Mouse (Mus musculus) forebrain, embryonic 13.5 days (tissue): ENCODE results near the gene Meioc. TPM values are rescaled to one million over a fixed set of nuclear protein-coding genes. Genes with fewer than 3 reads are reported as not detected.

ENCODE experiments used
- ATAC-seq: fragments of 200-750 bp; cut with Nextera tagmentation; 2 replicates; pipeline ENCODE4 v1.8.0; 2017
- H3K27ac ChIP-seq: fragments of 300-500 bp; sonication (generic); 2 replicates; pipeline ENCODE4 v1.5.1; 2015; ENCODE audit warnings: inconsistent platforms, mild to moderate bottlenecking, moderate library complexity
- H3K27me3 ChIP-seq: fragments of 300-500 bp; sonication (generic); 2 replicates; pipeline ENCODE4 v1.6.1; 2015; ENCODE audit warnings: mild to moderate bottlenecking, inconsistent platforms
- H3K36me3 ChIP-seq: fragments of 300-500 bp; sonication (generic); 2 replicates; pipeline ENCODE4 v1.6.1; 2015; ENCODE audit warnings: mild to moderate bottlenecking, inconsistent platforms; ENCODE audit not compliant: poor library complexity, severe bottlenecking
- H3K4me1 ChIP-seq: fragments of 300-500 bp; sonication (generic); 2 replicates; pipeline ENCODE4 v1.6.1; 2015; ENCODE audit warnings: inconsistent platforms
- H3K4me2 ChIP-seq: fragments of 300-500 bp; sonication (generic); 2 replicates; pipeline ENCODE4 v1.6.1; 2015; ENCODE audit warnings: inconsistent platforms, mild to moderate bottlenecking, moderate library complexity
- H3K4me3 ChIP-seq: fragments of 300-500 bp; sonication (generic); 2 replicates; pipeline ENCODE4 v1.5.1; 2015; ENCODE audit warnings: mild to moderate bottlenecking, inconsistent platforms
- H3K9ac ChIP-seq: fragments of 300-500 bp; sonication (generic); 2 replicates; pipeline ENCODE4 v1.6.1; 2015; ENCODE audit warnings: mild to moderate bottlenecking, inconsistent platforms
- H3K9me3 ChIP-seq: fragments of 300-500 bp; sonication (generic); replicated peaks from 2 replicates; pipeline ENCODE4 v1.6.1; 2016; ENCODE audit warnings: inconsistent platforms
- WGBS: fragments of 180-500 bp; shearing (Covaris S2); methylation state at CpG from one replicate; pipeline ENCODE4 v1.1.7; 2015; 5-methylcytosine and 5-hydroxymethylcytosine counted together
- polyA plus RNA-seq: library from polyadenylated mRNA; unstranded; fragments of >200 nt; fragmentation: Nextera tagmentation; extraction: Ambion mirVana; gene quantifications from 2 replicates; pipeline ENCODE4 v1.2.1, GENCODE M21; 2015

Meioc gene
- 0.09 and 0.13 TPM in 2 replicates for polyA plus RNA-seq

DNA sequence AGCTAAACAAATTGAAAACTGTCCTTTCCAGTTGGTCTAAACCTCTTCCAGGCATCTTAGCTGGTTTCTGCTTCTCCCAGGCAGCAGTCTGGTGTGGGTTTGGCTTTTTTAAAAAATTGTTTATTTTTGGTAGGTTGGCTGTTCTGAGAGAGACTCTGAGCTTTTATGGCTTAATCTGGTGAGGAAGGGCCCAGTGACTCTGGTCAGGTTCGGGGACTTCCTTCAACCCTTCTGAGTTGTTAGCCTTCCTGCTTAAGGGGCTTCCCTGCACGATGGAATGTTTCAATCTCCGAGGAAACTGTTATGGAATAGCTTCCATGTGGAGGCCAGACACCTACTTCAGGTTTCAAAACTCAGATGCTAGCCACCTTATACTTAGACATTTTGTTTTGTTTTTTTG lies at the start of gene Meioc:
Gene Meioc, plus strand, starts transcription at position 301 of the 400 bp plus-strand sequence.
- Histone ChIP-seq H3K36me3 (no peaks in the 10 kb centered on the region), H3K9ac (no peak within 1 kb of the TSS), H3K4me1 (no peaks in the 10 kb centered on the region), H3K27me3 (peaks cover 23% of the 10 kb centered on the region), H3K9me3 (peaks cover 11% of the 10 kb centered on the region), H3K4me3 (no peak within 1 kb of the TSS), H3K4me2 (no peak within 1 kb of the TSS), H3K27ac (no peak within 1 kb of the TSS)
- 86% methylated on average over 3 of the region's 3 CpGs for WGBS
- ATAC-seq = no peak

DNA sequence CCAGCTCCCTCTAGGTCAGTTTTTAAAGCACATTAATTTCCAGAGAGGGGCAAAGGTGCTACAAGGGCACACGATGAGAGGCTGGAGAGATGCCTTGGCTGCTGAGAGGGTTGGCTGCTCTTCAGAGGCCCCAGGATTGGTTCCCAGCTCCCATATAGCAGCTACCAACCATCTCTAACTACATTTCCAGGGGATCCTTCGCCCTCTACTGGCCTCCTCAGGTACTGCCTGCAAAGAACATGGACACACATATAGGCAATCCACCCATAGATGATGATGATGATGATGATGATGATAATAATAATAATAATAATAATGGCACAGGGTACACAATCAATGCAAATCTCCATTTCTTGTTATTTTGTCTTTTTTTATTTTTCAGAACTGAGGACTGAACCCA lies 44.1 kb upstream of the Meioc start:
- Histone ChIP-seq H3K4me2 (no peak overlapping the region), H3K36me3 (no peaks in the 10 kb centered on the region), H3K4me1 (peaks cover 11% of the 10 kb centered on the region), H3K4me3 (no peak overlapping the region), H3K27ac (no peak overlapping the region), H3K9ac (no peak overlapping the region), H3K9me3 (0 out of 2 replicates have a peak, but pooled peaks cover 5% of the 10 kb centered on the region), H3K27me3 (no peaks in the 10 kb centered on the region)
- 65% methylated on average over 2 of the region's 2 CpGs for WGBS
- no peak for ATAC-seq

DNA sequence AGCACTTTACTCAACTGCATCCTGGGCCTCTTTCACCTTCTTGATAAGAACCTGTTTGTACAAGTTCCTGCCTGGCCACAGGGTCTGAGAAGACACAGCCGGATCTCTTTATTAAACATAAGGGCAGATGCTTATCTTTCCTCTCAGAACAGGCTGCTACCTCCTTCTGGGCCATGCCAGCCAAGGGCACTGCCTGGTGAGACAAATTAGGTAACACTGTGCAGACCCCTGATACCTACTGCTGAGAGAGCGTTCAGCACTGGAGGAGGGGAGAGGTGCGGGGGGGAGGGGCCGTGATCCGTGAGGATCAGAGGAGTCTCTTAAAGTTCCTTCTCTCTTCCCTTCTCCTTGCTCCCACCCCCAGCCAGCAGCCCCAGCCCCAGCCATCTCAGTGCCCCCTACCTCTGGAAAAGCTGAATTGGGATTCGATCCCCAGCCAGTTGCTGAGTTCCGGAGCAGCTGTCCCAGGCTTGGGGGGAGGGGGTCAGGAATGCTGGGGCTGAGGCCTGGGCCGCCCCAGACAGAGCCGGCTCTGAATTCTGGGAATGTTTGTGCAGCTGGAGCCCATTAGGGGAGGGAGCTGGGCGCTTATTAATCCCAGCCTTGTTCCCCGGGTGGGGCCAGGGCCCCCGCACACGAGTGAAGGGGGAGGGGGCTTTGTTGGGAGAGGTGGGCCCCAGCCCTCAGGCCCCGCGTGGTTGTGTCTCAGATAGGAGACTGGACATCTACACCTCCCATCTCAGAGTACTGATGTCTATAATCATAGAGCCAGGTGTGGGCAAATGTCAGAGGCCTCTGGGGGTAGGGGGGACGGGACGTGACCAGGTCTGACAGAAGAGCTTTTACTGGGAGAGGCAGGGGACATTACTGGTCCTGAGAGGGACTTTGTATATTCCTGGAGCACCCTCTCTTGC lies 39.4 kb upstream of the Meioc start:
- Histone ChIP-seq H3K4me2 (peak overlapping the region; percentile 33), H3K27me3 (no peaks in the 10 kb centered on the region), H3K9ac (peak overlapping the region; percentile 30), H3K27ac (peak overlapping the region; percentile 31; the same call in 1 of the 2 replicates), H3K4me3 (no peak overlapping the region), H3K36me3 (no peaks in the 10 kb centered on the region), H3K9me3 (0 out of 2 replicates have a peak, but pooled peaks cover 5% of the 10 kb centered on the region), H3K4me1 (peaks cover 22% of the 10 kb centered on the region)
- 6% methylated on average over 17 of the region's 17 CpGs for WGBS
- ATAC-seq = peak; percentile 51; the same call in 1 of the 2 replicates

DNA sequence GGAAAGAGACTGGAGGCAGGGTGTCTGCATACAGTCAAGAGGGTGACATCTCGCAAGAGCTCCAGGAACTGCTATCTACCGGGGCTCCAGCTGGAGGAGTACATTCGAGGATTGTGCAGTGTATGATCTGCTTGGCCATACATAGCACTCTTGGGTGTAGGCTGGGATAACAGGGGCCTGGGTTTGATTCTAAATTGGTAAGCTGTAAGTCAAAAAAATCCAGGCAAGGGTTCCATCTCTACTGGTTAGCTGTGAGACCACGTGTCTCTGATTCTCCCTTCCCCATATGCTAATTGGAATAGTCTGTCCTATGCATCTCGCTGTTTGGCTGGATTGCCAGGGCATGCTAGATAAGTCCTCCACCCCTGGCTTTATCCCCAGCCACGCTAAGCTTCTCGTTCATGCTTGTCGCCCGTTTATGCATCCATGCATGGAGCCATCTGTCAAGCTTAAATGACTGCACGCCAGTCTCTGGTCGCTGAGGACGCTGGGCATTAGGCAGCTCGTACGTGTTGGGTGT lies 38.6 kb upstream of the Meioc start:
- no peak overlapping the region for H3K4me3 ChIP-seq
- peak overlapping the region; percentile 28; the same call in 1 of the 2 replicates for H3K4me2 ChIP-seq
- ATAC-seq = peak; percentile 66
- H3K4me1 ChIP-seq = peaks cover 22% of the 10 kb centered on the region
- H3K9me3 ChIP-seq = no peaks in the 10 kb centered on the region
- no peaks in the 10 kb centered on the region for H3K36me3 ChIP-seq
- H3K27me3 ChIP-seq = no peaks in the 10 kb centered on the region
- H3K27ac ChIP-seq = peak overlapping the region; percentile 31
- no peak overlapping the region for H3K9ac ChIP-seq
- WGBS = 37% methylated on average over 14 of the region's 14 CpGs

DNA sequence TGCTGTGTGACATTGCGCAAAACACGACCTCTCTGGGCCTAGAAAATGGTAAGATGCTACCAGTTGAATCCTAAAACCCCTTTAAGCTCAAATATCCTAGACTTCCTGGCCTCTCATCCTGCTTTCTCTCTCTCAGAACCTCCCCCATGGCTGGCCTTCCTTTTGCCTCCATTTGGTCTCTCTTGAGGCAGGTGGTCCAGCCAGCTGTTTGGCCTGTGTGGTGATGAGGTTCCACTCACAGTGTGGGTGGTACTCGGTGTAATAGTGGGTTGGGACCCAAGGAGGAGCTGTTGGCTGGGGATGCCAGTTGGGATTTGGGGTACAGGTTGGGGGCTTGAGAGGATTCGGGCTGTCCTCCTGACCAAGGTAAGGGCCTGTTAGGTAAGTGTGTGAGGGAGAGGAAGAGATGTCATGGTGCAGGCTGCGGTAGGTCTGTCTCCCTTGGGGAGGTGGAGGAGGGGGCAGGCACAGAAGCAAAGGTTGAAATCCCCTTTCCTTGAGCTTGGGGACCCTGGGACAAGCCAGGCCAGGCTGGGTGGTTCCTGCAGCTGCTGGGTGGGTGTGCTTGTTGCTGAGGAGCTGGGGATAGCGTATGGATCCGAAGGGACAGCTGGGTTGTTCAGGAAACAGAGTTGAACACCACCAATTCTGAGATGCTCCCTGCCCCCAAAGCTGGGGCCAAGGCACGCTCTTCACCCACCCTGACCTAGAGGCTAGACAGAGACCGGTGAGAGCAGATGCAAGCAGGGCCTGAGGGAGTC lies 36.2 kb upstream of the Meioc start:
- no peak overlapping the region for H3K4me3 ChIP-seq
- no peak overlapping the region for H3K27ac ChIP-seq
- no peak overlapping the region for H3K9ac ChIP-seq
- 0 out of 2 replicates have a peak, but pooled peaks cover 5% of the 10 kb centered on the region for H3K27me3 ChIP-seq
- H3K36me3 ChIP-seq = no peaks in the 10 kb centered on the region
- no peaks in the 10 kb centered on the region for H3K9me3 ChIP-seq
- WGBS = 86% methylated on average over 9 of the region's 9 CpGs
- no peak for ATAC-seq
- H3K4me2 ChIP-seq = no peak overlapping the region
- peaks cover 29% of the 10 kb centered on the region for H3K4me1 ChIP-seq

DNA sequence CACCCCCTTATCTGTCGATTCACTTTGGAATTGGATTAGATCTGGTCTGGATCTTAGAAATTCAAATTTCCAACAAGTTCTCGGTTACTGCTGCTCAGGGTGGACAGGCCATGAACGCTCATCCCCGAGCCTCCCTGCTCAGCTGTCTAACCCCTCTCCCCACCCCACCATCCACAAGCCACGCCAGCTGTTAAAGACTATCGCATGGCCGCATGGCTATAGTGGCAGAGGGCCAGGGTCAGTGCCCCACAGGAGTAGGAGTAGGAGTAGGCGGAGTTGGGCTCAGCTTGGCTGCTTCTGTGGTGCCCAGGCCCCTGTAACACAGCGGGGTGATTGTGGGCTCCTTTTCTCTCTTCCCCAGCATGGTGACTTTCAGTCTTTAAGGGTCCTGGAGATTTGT lies 35.0 kb upstream of the Meioc start:
- no peak for ATAC-seq
- no peak overlapping the region for H3K9ac ChIP-seq
- H3K27ac ChIP-seq = no peak overlapping the region
- no peaks in the 10 kb centered on the region for H3K9me3 ChIP-seq
- H3K27me3 ChIP-seq = 0 out of 2 replicates have a peak, but pooled peaks cover 5% of the 10 kb centered on the region
- 59% methylated on average over 9 of the region's 9 CpGs for whole genome bisulfite sequencing
- no peak overlapping the region for H3K4me2 ChIP-seq
- no peak overlapping the region for H3K4me3 ChIP-seq
- H3K4me1 ChIP-seq = peaks cover 37% of the 10 kb centered on the region
- no peaks in the 10 kb centered on the region for H3K36me3 ChIP-seq

DNA sequence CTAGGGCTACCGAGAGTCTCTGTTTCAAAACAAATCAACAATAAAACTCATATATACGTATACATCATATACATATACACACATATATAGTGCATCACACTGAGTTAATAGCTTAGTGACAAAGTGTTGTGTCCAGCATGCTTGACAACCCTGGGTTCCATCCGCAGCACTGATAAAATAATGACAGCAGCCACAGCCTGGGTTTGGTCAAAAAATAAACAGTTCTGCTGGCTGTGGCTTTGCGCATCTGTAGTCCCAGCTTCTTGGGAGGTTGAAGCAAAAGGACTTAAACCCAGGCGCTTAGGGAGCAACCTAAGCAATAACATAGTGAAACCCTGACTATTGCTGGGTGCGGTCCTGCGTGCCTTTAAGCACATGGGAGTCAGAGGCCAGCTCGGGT lies 34.1 kb upstream of the Meioc start:
- Histone ChIP-seq H3K36me3 (no peaks in the 10 kb centered on the region), H3K4me3 (no peak overlapping the region), H3K4me1 (peaks cover 31% of the 10 kb centered on the region), H3K27me3 (0 out of 2 replicates have a peak, but pooled peaks cover 5% of the 10 kb centered on the region), H3K9me3 (no peaks in the 10 kb centered on the region), H3K27ac (no peak overlapping the region), H3K4me2 (no peak overlapping the region), H3K9ac (no peak overlapping the region)
- ATAC-seq = no peak
- WGBS = 78% methylated on average over 8 of the region's 8 CpGs

DNA sequence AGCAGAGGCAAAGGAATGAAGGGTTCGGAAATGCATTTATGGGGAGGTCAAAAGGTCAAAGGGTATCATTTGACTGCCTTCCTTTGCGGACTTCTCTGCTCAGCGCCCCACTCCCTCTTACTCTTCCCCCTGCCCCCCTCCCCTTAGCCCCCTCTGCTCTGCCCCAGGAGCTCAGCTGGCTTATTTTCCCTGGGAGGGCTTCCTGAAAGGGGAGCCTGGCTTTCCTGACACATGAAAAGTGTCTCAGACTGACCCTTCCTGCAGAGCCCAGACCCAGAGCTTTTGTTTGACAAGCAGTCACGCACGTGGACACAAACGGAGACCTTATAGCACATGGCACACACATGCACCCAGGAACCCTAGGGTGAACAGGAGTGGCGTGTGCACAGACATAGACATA lies 32.8 kb upstream of the Meioc start:
- H3K4me1 ChIP-seq = peaks cover 20% of the 10 kb centered on the region
- H3K36me3 ChIP-seq = no peaks in the 10 kb centered on the region
- no peak overlapping the region for H3K4me3 ChIP-seq
- no peaks in the 10 kb centered on the region for H3K9me3 ChIP-seq
- H3K4me2 ChIP-seq = no peak overlapping the region
- 17% methylated on average over 7 of the region's 7 CpGs for WGBS
- no peak overlapping the region for H3K9ac ChIP-seq
- 0 out of 2 replicates have a peak, but pooled peaks cover 5% of the 10 kb centered on the region for H3K27me3 ChIP-seq
- ATAC-seq = no peak
- H3K27ac ChIP-seq = no peak overlapping the region

DNA sequence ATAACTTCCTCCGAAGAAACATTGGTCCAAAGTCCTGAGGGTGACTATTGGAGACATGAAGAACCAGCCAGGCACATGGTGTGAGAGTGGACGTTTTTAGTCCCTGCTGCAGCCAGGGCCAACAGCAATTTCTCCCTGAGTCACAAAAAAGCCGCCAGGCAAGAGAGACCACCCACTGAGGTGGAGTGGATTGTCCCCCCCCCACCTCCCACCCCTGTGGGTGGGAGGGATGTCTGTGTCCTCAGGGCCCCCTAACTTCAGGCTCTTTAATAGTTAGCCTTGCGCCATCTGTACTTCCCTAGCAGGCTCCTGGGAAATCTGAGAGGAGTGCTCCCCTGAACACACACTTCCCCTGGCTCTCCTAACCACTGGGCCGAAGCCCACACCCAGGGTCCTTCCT lies 32.3 kb upstream of the Meioc start:
- H3K9ac ChIP-seq = no peak overlapping the region
- no peak for ATAC-seq
- no peaks in the 10 kb centered on the region for H3K9me3 ChIP-seq
- H3K4me2 ChIP-seq = no peak overlapping the region
- no peaks in the 10 kb centered on the region for H3K36me3 ChIP-seq
- H3K4me3 ChIP-seq = no peak overlapping the region
- peaks cover 20% of the 10 kb centered on the region for H3K4me1 ChIP-seq
- H3K27ac ChIP-seq = no peak overlapping the region
- 43% methylated on average over 5 of the region's 5 CpGs for WGBS
- 0 out of 2 replicates have a peak, but pooled peaks cover 5% of the 10 kb centered on the region for H3K27me3 ChIP-seq

DNA sequence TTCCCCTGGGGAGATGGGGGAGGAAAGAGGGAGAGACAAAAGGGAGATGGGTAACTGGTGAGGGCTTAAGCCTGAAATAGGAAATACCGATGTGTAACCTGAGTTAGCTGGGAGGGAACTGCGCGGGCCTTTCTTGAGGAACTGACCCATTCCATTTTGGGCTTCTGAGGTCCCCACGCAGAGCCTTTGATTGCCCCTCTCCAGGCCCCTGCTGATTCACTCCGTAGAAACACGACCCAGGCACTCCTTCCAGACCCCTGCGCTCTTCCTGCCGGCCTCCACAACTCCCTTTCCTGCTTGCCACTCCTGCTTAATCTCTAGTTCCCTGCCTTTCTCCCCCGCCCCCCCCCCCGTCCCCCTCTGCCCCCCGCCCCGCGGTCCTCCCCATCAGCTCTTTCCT lies 30.8 kb upstream of the Meioc start:
- Histone ChIP-seq H3K27me3 (0 out of 2 replicates have a peak, but pooled peaks cover 5% of the 10 kb centered on the region), H3K9ac (no peak overlapping the region), H3K4me3 (no peak overlapping the region), H3K27ac (no peak overlapping the region), H3K36me3 (no peaks in the 10 kb centered on the region), H3K4me2 (peak overlapping the region; percentile 50), H3K4me1 (peaks cover 24% of the 10 kb centered on the region), H3K9me3 (no peaks in the 10 kb centered on the region)
- 9% methylated on average over 12 of the region's 13 CpGs for WGBS
- ATAC-seq = no peak

DNA sequence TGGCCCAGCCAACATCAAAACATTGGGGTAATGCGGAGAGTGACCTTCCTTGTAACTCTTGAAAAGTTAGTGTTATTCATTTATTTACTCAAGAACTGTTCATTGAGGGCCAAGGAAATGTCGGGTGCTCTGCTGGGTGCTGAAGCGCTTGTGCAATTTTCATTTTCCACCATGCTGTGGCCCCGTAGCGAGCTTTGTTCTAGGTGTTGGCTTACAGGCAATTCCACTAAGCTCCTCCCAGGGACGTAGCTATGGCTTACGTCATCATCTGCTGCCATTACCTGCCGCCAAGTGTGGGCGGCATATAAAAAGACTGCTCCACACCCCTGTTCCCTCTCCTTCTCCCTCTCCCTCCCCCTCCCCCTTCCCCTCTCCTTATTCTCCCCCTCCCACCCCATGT lies 30.1 kb upstream of the Meioc start:
- Histone ChIP-seq H3K4me3 (peak overlapping the region; percentile 15; the same call in 1 of the 2 replicates), H3K27ac (no peak overlapping the region), H3K4me2 (peak overlapping the region; percentile 50), H3K36me3 (no peaks in the 10 kb centered on the region), H3K27me3 (0 out of 2 replicates have a peak, but pooled peaks cover 5% of the 10 kb centered on the region), H3K9ac (no peak overlapping the region), H3K9me3 (no peaks in the 10 kb centered on the region), H3K4me1 (peaks cover 26% of the 10 kb centered on the region)
- no peak for ATAC-seq
- 23% methylated on average over 9 of the region's 9 CpGs for WGBS

DNA sequence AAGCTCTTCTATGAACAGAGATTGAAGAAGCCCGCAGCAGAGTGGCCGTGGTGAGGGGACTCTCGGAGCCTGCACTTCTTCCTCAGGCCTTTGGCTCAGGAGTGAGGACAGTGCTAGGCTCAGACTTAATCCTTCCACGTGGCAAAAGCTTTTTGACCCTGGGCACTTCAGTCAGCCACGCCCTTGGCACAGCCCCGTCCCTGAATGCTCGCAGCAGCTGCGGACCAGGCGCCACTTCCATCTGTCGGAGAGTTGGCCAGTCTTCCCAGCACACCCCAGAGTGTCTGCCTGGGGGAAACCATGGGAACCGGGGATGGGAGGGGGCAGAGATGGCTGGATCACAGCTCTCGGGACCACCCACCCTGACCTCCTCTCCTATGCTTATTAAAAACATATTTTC lies 26.6 kb upstream of the Meioc start:
- Histone ChIP-seq H3K4me3 (no peak overlapping the region), H3K4me1 (peaks cover 28% of the 10 kb centered on the region), H3K9me3 (no peaks in the 10 kb centered on the region), H3K4me2 (no peak overlapping the region), H3K36me3 (no peaks in the 10 kb centered on the region), H3K27ac (no peak overlapping the region), H3K9ac (no peak overlapping the region), H3K27me3 (0 out of 2 replicates have a peak, but pooled peaks cover under 1% of the 10 kb centered on the region)
- ATAC-seq = no peak
- 35% methylated on average over 12 of the region's 12 CpGs for WGBS
